Mouse (Mus musculus): ENCODE data around the gene Myo5a. TPM values are rescaled to one million over a fixed set of nuclear protein-coding genes. Genes with fewer than 3 reads are reported as not detected.

The Myo5a gene
- polyA plus RNA-seq, 2 experiments = 1.3 to 1.6 TPM

DNA sequence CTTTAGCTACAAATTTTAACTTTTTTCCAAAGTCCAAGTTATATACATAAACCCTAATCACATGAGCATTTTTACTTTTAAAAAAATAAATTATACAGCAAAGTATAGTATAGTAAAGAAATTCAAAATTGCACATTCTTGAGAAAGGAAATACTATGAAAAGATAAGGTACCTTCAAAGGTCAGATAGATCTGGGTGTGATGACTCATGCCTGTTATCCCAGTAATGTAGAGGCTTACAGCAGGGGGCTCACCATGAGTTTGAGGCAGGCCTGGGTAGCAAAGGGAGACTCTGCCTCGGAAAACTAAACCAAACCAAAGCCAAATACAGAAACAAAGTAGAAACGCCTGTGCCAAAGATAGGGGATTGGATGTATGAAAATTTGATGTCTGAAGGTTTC lies 59.7 kb downstream of the Myo5a start:
- Histone ChIP-seq H3K9me3 (ENCODE audit: control insufficient read depth, low read length) (no peaks in the 10 kb centered on the region), H3K4me1 (replicated peaks; ENCODE audit: control insufficient read depth in 2 of 2, insufficient read depth in 2 of 2, low read length in 1 of 2) (no peaks in the 10 kb centered on the region), H3K4me3 (ENCODE audit: insufficient read depth in 1 of 2, low read depth in 2 of 2, low read length in 2 of 2) (no peak overlapping the region), H3K27me3 (ENCODE audit: control insufficient read depth, insufficient read depth, low read length) (no peaks in the 10 kb centered on the region), H3K27ac (no peak overlapping the region), H3K9ac (replicated peaks) (no peak overlapping the region), H3K4me2 (ENCODE audit: low read depth) (no peak overlapping the region), H3K36me3 (replicated peaks; ENCODE audit: control insufficient read depth, insufficient read depth, low read depth) (no peaks in the 10 kb centered on the region)
- TF ChIP-seq EP300 (IDR thresholded peaks at IDR 0.05; ENCODE audit: low read depth) = no peak
- TF ChIP-seq CTCF (IDR thresholded peaks at IDR 0.05; ENCODE audit: low read depth) = no peak
- no peak for ATAC-seq (ENCODE audit: insufficient read depth)
- WGBS (ENCODE audit: insufficient replicate concordance) = 44% methylated on average over 2 of the region's 2 CpGs
- no peak for DNase-seq (ENCODE audit: low read depth in 3 of 3, low spot score in 3 of 3)

DNA sequence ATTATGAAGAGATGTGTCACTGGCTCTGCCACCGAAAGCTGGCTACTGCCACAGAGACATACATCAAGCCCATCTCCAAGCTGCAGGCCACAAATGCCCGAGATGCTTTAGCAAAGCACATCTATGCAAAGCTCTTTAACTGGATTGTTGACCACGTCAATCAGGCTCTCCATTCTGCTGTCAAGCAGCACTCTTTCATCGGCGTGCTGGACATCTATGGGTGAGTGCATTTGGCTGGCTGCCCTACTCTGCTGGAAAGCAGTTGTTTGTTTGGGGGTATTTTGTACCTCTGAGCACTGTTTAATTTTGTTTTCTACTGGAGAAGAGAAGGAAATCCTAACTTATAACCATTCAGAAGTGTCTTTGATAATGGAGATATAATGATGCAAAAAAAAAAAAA lies 76.1 kb downstream of the Myo5a start:
- H3K27me3 ChIP-seq (ENCODE audit: control insufficient read depth, insufficient read depth, low read length) = no peaks in the 10 kb centered on the region
- H3K9ac ChIP-seq (replicated peaks) = no peak overlapping the region
- no peaks in the 10 kb centered on the region for H3K36me3 ChIP-seq (replicated peaks; ENCODE audit: control insufficient read depth, insufficient read depth, low read depth)
- no peak for ATAC-seq (ENCODE audit: insufficient read depth)
- DNase-seq (ENCODE audit: low read depth in 3 of 3, low spot score in 3 of 3) = no peak
- WGBS (ENCODE audit: insufficient replicate concordance) = 71% methylated on average over 5 of the region's 5 CpGs
- TF ChIP-seq EP300 (IDR thresholded peaks at IDR 0.05; ENCODE audit: low read depth) = no peak
- no peak for TF ChIP-seq CTCF (IDR thresholded peaks at IDR 0.05; ENCODE audit: low read depth)
- no peak overlapping the region for H3K4me2 ChIP-seq (ENCODE audit: low read depth)
- no peaks in the 10 kb centered on the region for H3K4me1 ChIP-seq (replicated peaks; ENCODE audit: control insufficient read depth in 2 of 2, insufficient read depth in 2 of 2, low read length in 1 of 2)
- no peaks in the 10 kb centered on the region for H3K9me3 ChIP-seq (ENCODE audit: control insufficient read depth, low read length)
- H3K27ac ChIP-seq = no peak overlapping the region
- no peak overlapping the region for H3K4me3 ChIP-seq (ENCODE audit: insufficient read depth in 1 of 2, low read depth in 2 of 2, low read length in 2 of 2)

DNA sequence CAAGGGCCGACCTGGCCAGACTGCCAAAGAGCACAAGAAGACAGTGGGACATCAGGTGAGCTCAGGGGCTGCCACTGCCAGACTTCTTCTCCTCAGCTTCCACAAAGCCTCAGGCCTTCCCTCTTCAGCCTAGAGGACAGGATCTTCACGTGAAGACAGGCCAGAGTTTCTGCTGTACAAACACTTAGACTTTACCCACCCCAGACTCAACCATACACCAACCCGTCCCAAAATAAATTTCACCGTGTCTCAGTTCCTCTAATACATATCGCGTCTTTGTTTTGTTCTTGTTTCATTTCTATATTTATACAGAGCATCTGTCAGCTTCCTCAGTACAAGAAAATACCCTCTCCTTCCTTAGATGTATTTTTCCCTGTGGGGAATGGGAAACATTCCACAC lies 89.7 kb downstream of the Myo5a start:
- no peaks in the 10 kb centered on the region for H3K4me1 ChIP-seq (replicated peaks; ENCODE audit: control insufficient read depth in 2 of 2, insufficient read depth in 2 of 2, low read length in 1 of 2)

DNA sequence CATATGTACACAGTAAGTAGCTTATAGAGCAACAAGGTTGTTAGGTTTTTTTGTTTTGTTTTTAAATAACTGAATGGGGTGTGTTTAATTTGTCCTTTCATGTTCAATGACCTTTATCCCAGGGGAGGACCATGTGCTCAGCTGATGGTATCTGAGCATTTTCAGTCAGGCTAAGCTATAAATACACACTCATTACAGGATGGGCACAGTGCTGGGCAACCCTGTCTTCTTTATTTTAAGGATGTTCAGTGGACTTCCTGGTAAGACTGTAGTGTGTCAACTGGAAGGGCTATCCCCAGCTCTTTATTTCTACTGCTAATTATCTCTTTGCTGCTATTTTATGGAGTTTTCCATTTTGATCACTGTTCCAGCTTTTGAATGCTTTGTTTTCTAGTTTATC lies 92.8 kb downstream of the Myo5a start:
- Histone ChIP-seq H3K9ac (replicated peaks) (no peak overlapping the region), H3K4me2 (ENCODE audit: low read depth) (no peak overlapping the region), H3K9me3 (ENCODE audit: control insufficient read depth, low read length) (no peaks in the 10 kb centered on the region), H3K27ac (no peak overlapping the region), H3K4me1 (replicated peaks; ENCODE audit: control insufficient read depth in 2 of 2, insufficient read depth in 2 of 2, low read length in 1 of 2) (no peaks in the 10 kb centered on the region), H3K27me3 (ENCODE audit: control insufficient read depth, insufficient read depth, low read length) (no peaks in the 10 kb centered on the region), H3K4me3 (ENCODE audit: insufficient read depth in 1 of 2, low read depth in 2 of 2, low read length in 2 of 2) (no peak overlapping the region), H3K36me3 (replicated peaks; ENCODE audit: control insufficient read depth, insufficient read depth, low read depth) (no peaks in the 10 kb centered on the region)
- TF ChIP-seq CTCF (IDR thresholded peaks at IDR 0.05; ENCODE audit: low read depth) (no peak), EP300 (IDR thresholded peaks at IDR 0.05; ENCODE audit: low read depth) (no peak)
- ATAC-seq (ENCODE audit: insufficient read depth) (no peak), DNase-seq (ENCODE audit: low read depth in 3 of 3, low spot score in 3 of 3) (no peak)

More for the DNA sequence above, 89.7 kb downstream of the Myo5a start:
- no peak for TF ChIP-seq CTCF (IDR thresholded peaks at IDR 0.05; ENCODE audit: low read depth)
- TF ChIP-seq EP300 (IDR thresholded peaks at IDR 0.05; ENCODE audit: low read depth) = no peak
- Histone ChIP-seq H3K36me3 (replicated peaks; ENCODE audit: control insufficient read depth, insufficient read depth, low read depth) (no peaks in the 10 kb centered on the region), H3K9ac (replicated peaks) (no peak overlapping the region), H3K4me3 (ENCODE audit: insufficient read depth in 1 of 2, low read depth in 2 of 2, low read length in 2 of 2) (no peak overlapping the region), H3K27ac (no peak overlapping the region), H3K4me2 (ENCODE audit: low read depth) (no peak overlapping the region), H3K27me3 (ENCODE audit: control insufficient read depth, insufficient read depth, low read length) (no peaks in the 10 kb centered on the region), H3K9me3 (ENCODE audit: control insufficient read depth, low read length) (no peaks in the 10 kb centered on the region)
- no peak for ATAC-seq (ENCODE audit: insufficient read depth)
- WGBS (ENCODE audit: insufficient replicate concordance) = 65% methylated on average over 6 of the region's 6 CpGs
- no peak for DNase-seq (ENCODE audit: low read depth in 3 of 3, low spot score in 3 of 3)

DNA sequence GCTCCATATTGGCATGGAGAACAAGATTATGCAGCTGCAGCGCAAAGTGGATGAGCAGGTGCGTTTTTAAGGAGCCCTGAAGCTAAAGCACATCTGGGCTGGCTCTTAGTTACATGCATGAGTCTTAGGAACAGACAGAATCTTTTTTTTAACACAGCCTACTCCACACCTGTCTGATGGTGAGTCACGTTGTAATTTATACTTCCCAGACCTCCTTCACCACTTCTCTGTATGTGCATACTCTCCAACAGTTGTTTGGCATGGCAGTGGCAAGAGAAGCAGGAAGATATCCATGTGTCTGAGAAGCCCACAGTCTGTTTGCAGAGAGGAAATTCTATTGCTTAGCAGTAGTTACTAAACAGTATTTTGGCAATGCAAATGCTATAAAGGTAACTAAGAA lies 100.9 kb downstream of the Myo5a start:
- Histone ChIP-seq H3K27ac (no peak overlapping the region), H3K9ac (replicated peaks) (no peak overlapping the region), H3K27me3 (ENCODE audit: control insufficient read depth, insufficient read depth, low read length) (no peaks in the 10 kb centered on the region), H3K9me3 (ENCODE audit: control insufficient read depth, low read length) (no peaks in the 10 kb centered on the region), H3K4me2 (ENCODE audit: low read depth) (no peak overlapping the region), H3K4me1 (replicated peaks; ENCODE audit: control insufficient read depth in 2 of 2, insufficient read depth in 2 of 2, low read length in 1 of 2) (no peaks in the 10 kb centered on the region), H3K36me3 (replicated peaks; ENCODE audit: control insufficient read depth, insufficient read depth, low read depth) (no peaks in the 10 kb centered on the region), H3K4me3 (ENCODE audit: insufficient read depth in 1 of 2, low read depth in 2 of 2, low read length in 2 of 2) (no peak overlapping the region)
- ATAC-seq (ENCODE audit: insufficient read depth) (no peak), DNase-seq (ENCODE audit: low read depth in 3 of 3, low spot score in 3 of 3) (no peak)
- WGBS (ENCODE audit: insufficient replicate concordance) = 72% methylated on average over 3 of the region's 3 CpGs
- TF ChIP-seq CTCF (IDR thresholded peaks at IDR 0.05; ENCODE audit: low read depth) (no peak), EP300 (IDR thresholded peaks at IDR 0.05; ENCODE audit: low read depth) (no peak)
